Mouse (Mus musculus): ENCODE results near the gene Smyd3.

- TF ChIP-seq CTCF (IDR thresholded peaks at IDR 0.05; ENCODE audit: low read depth, low read length) (no peak), POLR2A (IDR thresholded peaks at IDR 0.05; ENCODE audit: borderline replicate concordance, low read depth, low read length) (no peak)
Measured at GRCm38 (mm10) chr1:178952910-178953309, 564.9 kb downstream of the Smyd3 start.

Data from bone marrow macrophage, adult 2 months (primary cell).